Mouse (Mus musculus) limb, embryonic 13.5 days (tissue): Measurements from ENCODE around the gene Defb15. TPM values are rescaled to one million over a fixed set of nuclear protein-coding genes. Genes with fewer than 3 reads are reported as not detected.
"Not testable (repeated sequence)": the region's sequence is repeated elsewhere in the genome, so short reads cannot be mapped to it uniquely, and the experiment has no call there.

Source experiments
- ATAC-seq: fragments of 200-750 bp; cut with Nextera tagmentation; 2 replicates; pipeline ENCODE4 v1.8.0; 2017; ENCODE audit warnings: low read depth, moderate number of reproducible peaks, moderate TSS enrichment; ENCODE audit not compliant: low FRiP score
- H3K27ac ChIP-seq: fragments of 300-500 bp; sonication (generic); 2 replicates; pipeline ENCODE4 v1.5.1; 2015; ENCODE audit warnings: inconsistent platforms, mild to moderate bottlenecking, moderate library complexity
- H3K27me3 ChIP-seq: fragments of 300-500 bp; sonication (generic); 2 replicates; pipeline ENCODE4 v1.6.1; 2015; ENCODE audit warnings: mild to moderate bottlenecking, inconsistent platforms
- H3K36me3 ChIP-seq: fragments of 300-500 bp; sonication (generic); 2 replicates; pipeline ENCODE4 v1.6.1; 2015; ENCODE audit warnings: inconsistent platforms, mild to moderate bottlenecking, moderate library complexity
- H3K4me1 ChIP-seq: fragments of 300-500 bp; sonication (generic); 2 replicates; pipeline ENCODE4 v1.6.1; 2015; ENCODE audit warnings: inconsistent platforms
- H3K4me2 ChIP-seq: fragments of 300-500 bp; sonication (generic); replicated peaks from 2 replicates; pipeline ENCODE4 v1.6.1; 2015; ENCODE audit warnings: inconsistent platforms, mild to moderate bottlenecking, moderate library complexity
- H3K4me3 ChIP-seq: fragments of 300-500 bp; sonication (generic); 2 replicates; pipeline ENCODE4 v1.5.1; 2015; ENCODE audit warnings: moderate library complexity, mild to moderate bottlenecking, inconsistent platforms
- H3K9ac ChIP-seq: fragments of 300-500 bp; sonication (generic); 2 replicates; pipeline ENCODE4 v1.6.1; 2015; ENCODE audit warnings: mild to moderate bottlenecking, inconsistent platforms
- H3K9me3 ChIP-seq: fragments of 300-500 bp; sonication (generic); 2 replicates; pipeline ENCODE4 v1.6.1; 2016; ENCODE audit warnings: inconsistent platforms
- WGBS: fragments of 180-500 bp; shearing (Covaris S2); methylation state at CpG from one replicate; pipeline ENCODE4 v1.1.7; 2015; 5-methylcytosine and 5-hydroxymethylcytosine counted together
- polyA plus RNA-seq: library from polyadenylated mRNA; unstranded; fragments of >200 nt; fragmentation: Nextera tagmentation; extraction: Ambion mirVana; gene quantifications from 2 replicates; pipeline ENCODE4 v1.2.1, GENCODE M21; 2015

The Defb15 gene
- polyA plus RNA-seq = not detected in 2 replicates

- Histone ChIP-seq H3K4me3 (no peak within 1 kb of the TSS), H3K4me2 (no peak within 1 kb of the TSS), H3K4me1 (no peaks in the 10 kb centered on the region), H3K27me3 (no peaks in the 10 kb centered on the region), H3K9me3 (no peaks in the 10 kb centered on the region), H3K27ac (no peak within 1 kb of the TSS), H3K36me3 (no peaks in the 10 kb centered on the region), H3K9ac (no peak within 1 kb of the TSS)
- ATAC-seq = no peak
- WGBS = 92% methylated on average over 6 of the region's 6 CpGs
Measured at GRCm38 (mm10) chr8:21932610-21933009, at the start of gene Defb15. Gene Defb15, minus strand, starts transcription at chr8:21932710.

- no peaks in the 10 kb centered on the region for H3K36me3 ChIP-seq
- H3K27me3 ChIP-seq = no peaks in the 10 kb centered on the region
- ATAC-seq = no peak
- no peaks in the 10 kb centered on the region for H3K4me1 ChIP-seq
- no peak overlapping the region for H3K4me2 ChIP-seq
- H3K27ac ChIP-seq = no peak overlapping the region
- H3K9ac ChIP-seq = no peak overlapping the region
- no peak overlapping the region for H3K4me3 ChIP-seq
- H3K9me3 ChIP-seq = no peaks in the 10 kb centered on the region
- WGBS = 61% methylated on average over 8 of the region's 8 CpGs
Measured at GRCm38 (mm10) chr8:21981664-21982337, 49.3 kb upstream of the Defb15 start.

- 59% methylated on average over 4 of the region's 4 CpGs for WGBS
- H3K36me3 ChIP-seq = no peaks in the 10 kb centered on the region
- no peak for ATAC-seq
Measured at GRCm38 (mm10) chr8:21978193-21978592, 45.7 kb upstream of the Defb15 start.

DNA sequence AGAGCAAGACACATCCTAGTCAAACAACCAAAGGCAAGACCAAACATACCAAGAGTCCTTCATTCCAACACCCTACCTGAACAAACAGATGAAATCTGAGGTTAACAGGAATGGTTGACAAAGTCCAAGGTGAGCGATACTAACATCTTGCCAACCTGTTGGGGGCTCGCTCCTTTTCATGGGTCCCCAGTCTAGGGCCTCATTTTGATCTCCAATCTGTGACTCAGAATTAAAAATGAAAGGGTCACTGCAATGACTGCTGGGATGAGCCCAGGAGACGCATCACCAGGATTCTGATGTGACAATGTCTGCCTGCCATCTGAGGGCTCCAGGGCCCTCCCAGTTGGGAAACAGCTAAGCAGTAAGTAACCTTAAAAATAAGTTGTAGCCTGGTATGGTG lies 37.0 kb upstream of the Defb15 start, which contains the start of gene Ccdc70:
Gene Ccdc70, plus strand, starts transcription at position 301 of the 400 bp plus-strand sequence.
- H3K4me2 ChIP-seq = no peak within 1 kb of the TSS
- H3K36me3 ChIP-seq = no peaks in the 10 kb centered on the region
- H3K9me3 ChIP-seq = no peaks in the 10 kb centered on the region
- H3K9ac ChIP-seq = no peak within 1 kb of the TSS
- H3K4me3 ChIP-seq = no peak within 1 kb of the TSS
- H3K27ac ChIP-seq = no peak within 1 kb of the TSS
- 89% methylated on average over 3 of the region's 3 CpGs for WGBS
- ATAC-seq = no peak
- H3K4me1 ChIP-seq = no peaks in the 10 kb centered on the region
- H3K27me3 ChIP-seq = no peaks in the 10 kb centered on the region

More at GRCm38 (mm10) chr8:21978193-21978592, 45.7 kb upstream of the Defb15 start:
- Histone ChIP-seq H3K27me3 (no peaks in the 10 kb centered on the region), H3K4me3 (no peak overlapping the region), H3K4me2 (no peak overlapping the region), H3K4me1 (no peaks in the 10 kb centered on the region), H3K27ac (no peak overlapping the region), H3K9me3 (no peaks in the 10 kb centered on the region), H3K9ac (no peak overlapping the region)

DNA sequence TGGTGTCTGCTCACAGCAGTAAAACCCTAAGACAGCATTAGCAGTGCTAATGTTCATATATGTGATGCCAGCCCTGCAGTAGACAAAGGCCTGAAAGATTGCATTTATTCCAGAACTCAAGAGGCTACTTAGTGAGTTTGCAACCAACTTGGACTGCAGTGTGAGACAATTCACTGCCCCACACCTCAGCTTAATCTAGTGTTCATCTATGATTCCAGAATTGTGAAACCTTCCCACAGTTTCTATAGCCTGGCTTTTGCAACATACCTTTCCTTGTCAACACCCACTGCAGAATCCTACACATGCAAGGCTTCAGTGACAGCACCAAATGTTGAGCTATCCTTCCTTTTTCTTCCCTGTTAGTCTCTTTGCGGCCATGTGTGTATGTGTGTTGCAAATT lies 34.1 kb upstream of the Defb15 start:
- no peak overlapping the region for H3K4me3 ChIP-seq
- ATAC-seq = no peak
- no peak overlapping the region for H3K4me2 ChIP-seq
- WGBS = 68% methylated on average over 1 of the region's 1 CpGs
- H3K9ac ChIP-seq = no peak overlapping the region
- no peaks in the 10 kb centered on the region for H3K36me3 ChIP-seq
- no peaks in the 10 kb centered on the region for H3K27me3 ChIP-seq
- H3K9me3 ChIP-seq = no peaks in the 10 kb centered on the region
- no peak overlapping the region for H3K27ac ChIP-seq
- H3K4me1 ChIP-seq = no peaks in the 10 kb centered on the region

DNA sequence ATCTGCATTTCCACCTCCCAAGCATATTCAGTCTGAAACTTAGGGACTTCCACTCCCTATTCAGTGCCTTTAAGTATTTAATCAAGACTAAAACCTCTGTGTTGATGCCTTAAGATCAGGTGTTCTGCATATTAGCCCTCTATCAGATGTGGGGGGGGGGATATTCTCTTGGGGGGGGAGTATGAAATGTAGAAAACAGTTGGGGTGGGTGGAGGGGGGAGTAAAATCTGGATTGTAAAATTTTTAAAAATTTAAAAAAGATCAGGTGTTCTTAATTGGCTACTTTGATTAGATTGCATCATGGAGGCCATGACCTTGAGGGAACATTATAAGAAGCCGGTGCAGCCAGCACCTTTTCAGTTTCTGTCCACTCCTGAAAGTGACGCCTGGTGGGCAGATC lies 25.9 kb upstream of the Defb15 start, which contains the start of gene Fam90a1a:
Gene Fam90a1a, plus strand, starts transcription at position 301 of the 400 bp plus-strand sequence.
- H3K9me3 ChIP-seq = no peaks in the 10 kb centered on the region
- H3K4me2 ChIP-seq = no peak within 1 kb of the TSS
- no peaks in the 10 kb centered on the region for H3K36me3 ChIP-seq
- no peaks in the 10 kb centered on the region for H3K4me1 ChIP-seq
- H3K27me3 ChIP-seq = no peaks in the 10 kb centered on the region
- no peak within 1 kb of the TSS for H3K4me3 ChIP-seq
- WGBS = 85% methylated on average over 2 of the region's 2 CpGs
- no peak within 1 kb of the TSS for H3K9ac ChIP-seq
- ATAC-seq = no peak
- H3K27ac ChIP-seq = no peak within 1 kb of the TSS

GRCm38 (mm10) chr8:21956336-21956735 lies 23.8 kb upstream of the Defb15 start:
- Histone ChIP-seq H3K36me3 (no peaks in the 10 kb centered on the region), H3K4me1 (no peaks in the 10 kb centered on the region), H3K4me2 (no peak overlapping the region), H3K9ac (no peak overlapping the region), H3K27ac (no peak overlapping the region), H3K4me3 (no peak overlapping the region), H3K27me3 (no peaks in the 10 kb centered on the region), H3K9me3 (no peaks in the 10 kb centered on the region)
- 79% methylated on average over 3 of the region's 3 CpGs for WGBS
- ATAC-seq = no peak

GRCm38 (mm10) chr8:21955321-21955720 lies 22.8 kb upstream of the Defb15 start:
- ATAC-seq = no peak
- no peak overlapping the region for H3K27ac ChIP-seq

GRCm38 (mm10) chr8:21947311-21948017 lies 15.0 kb upstream of the Defb15 start:
- Histone ChIP-seq H3K36me3 (no peaks in the 10 kb centered on the region), H3K4me1 (no peaks in the 10 kb centered on the region), H3K9ac (no peak overlapping the region), H3K27ac (no peak overlapping the region), H3K27me3 (no peaks in the 10 kb centered on the region), H3K9me3 (no peaks in the 10 kb centered on the region), H3K4me2 (no peak overlapping the region), H3K4me3 (no peak overlapping the region)
- no peak for ATAC-seq
- 77% methylated on average over 9 of the region's 9 CpGs for WGBS

More at GRCm38 (mm10) chr8:21955321-21955720, 22.8 kb upstream of the Defb15 start:
- Histone ChIP-seq H3K27me3 (no peaks in the 10 kb centered on the region), H3K4me1 (no peaks in the 10 kb centered on the region), H3K9me3 (no peaks in the 10 kb centered on the region), H3K4me3 (no peak overlapping the region), H3K36me3 (no peaks in the 10 kb centered on the region), H3K4me2 (no peak overlapping the region), H3K9ac (no peak overlapping the region)
- WGBS = 7% methylated on average over 9 of the region's 9 CpGs

DNA sequence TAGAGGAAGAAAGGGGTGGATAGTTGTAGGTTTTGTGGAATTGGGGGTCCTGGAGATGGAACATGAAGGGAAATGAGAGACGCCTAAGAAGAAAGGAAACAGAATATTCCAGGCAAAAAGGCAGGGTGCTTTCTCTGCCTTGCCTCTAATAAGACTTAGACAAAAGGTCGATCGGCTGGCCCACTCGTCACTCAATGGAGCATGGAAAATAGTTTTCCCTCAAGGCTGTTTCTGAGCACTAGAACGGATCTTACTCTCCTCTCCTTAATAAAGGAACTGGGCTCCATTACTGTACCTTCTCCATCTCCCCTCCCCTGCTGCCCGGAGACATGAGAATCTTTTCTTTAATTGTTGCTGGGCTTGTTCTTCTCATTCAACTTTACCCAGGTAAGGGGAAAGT lies 14.0 kb upstream of the Defb15 start, which contains the start of gene Defb13:
Gene Defb13, plus strand, starts transcription at position 301 of the 400 bp plus-strand sequence.
- H3K4me3 ChIP-seq = no peak within 1 kb of the TSS
- no peak for ATAC-seq
- H3K4me1 ChIP-seq = no peaks in the 10 kb centered on the region
- H3K9ac ChIP-seq = no peak within 1 kb of the TSS
- no peak within 1 kb of the TSS for H3K4me2 ChIP-seq
- no peaks in the 10 kb centered on the region for H3K9me3 ChIP-seq
- no peaks in the 10 kb centered on the region for H3K36me3 ChIP-seq
- H3K27me3 ChIP-seq = no peaks in the 10 kb centered on the region
- 90% methylated on average over 6 of the region's 6 CpGs for WGBS
- H3K27ac ChIP-seq = no peak within 1 kb of the TSS

- H3K36me3 ChIP-seq, H3K9me3 ChIP-seq, H3K4me2 ChIP-seq, H3K4me1 ChIP-seq, H3K9ac ChIP-seq, H3K4me3 ChIP-seq, H3K27ac ChIP-seq, H3K27me3 ChIP-seq, ATAC-seq: not testable (repeated sequence)
- WGBS = 80% methylated on average over 4 of the region's 4 CpGs
Measured at GRCm38 (mm10) chr8:21938052-21938451, 5.5 kb upstream of the Defb15 start, which contains the start of gene Defb35. Gene Defb35, plus strand, starts transcription at chr8:21938352.

GRCm38 (mm10) chr8:21930754-21931153 lies 1.8 kb downstream of the Defb15 start:
- not testable (repeated sequence) for H3K36me3 ChIP-seq, H3K9me3 ChIP-seq, H3K27me3 ChIP-seq, H3K9ac ChIP-seq, H3K4me3 ChIP-seq, H3K4me2 ChIP-seq, H3K4me1 ChIP-seq, H3K27ac ChIP-seq, ATAC-seq
- WGBS = 85% methylated on average over 3 of the region's 3 CpGs
